Mouse (Mus musculus): Measurements from ENCODE around the gene Tnfsf12. TPM values are rescaled to one million over a fixed set of nuclear protein-coding genes. Genes with fewer than 3 reads are reported as not detected.

Gene Tnfsf12
- total and polyA plus RNA-seq, 2 experiments from 2014 or later = 5.0 to 7.1 TPM

DNA sequence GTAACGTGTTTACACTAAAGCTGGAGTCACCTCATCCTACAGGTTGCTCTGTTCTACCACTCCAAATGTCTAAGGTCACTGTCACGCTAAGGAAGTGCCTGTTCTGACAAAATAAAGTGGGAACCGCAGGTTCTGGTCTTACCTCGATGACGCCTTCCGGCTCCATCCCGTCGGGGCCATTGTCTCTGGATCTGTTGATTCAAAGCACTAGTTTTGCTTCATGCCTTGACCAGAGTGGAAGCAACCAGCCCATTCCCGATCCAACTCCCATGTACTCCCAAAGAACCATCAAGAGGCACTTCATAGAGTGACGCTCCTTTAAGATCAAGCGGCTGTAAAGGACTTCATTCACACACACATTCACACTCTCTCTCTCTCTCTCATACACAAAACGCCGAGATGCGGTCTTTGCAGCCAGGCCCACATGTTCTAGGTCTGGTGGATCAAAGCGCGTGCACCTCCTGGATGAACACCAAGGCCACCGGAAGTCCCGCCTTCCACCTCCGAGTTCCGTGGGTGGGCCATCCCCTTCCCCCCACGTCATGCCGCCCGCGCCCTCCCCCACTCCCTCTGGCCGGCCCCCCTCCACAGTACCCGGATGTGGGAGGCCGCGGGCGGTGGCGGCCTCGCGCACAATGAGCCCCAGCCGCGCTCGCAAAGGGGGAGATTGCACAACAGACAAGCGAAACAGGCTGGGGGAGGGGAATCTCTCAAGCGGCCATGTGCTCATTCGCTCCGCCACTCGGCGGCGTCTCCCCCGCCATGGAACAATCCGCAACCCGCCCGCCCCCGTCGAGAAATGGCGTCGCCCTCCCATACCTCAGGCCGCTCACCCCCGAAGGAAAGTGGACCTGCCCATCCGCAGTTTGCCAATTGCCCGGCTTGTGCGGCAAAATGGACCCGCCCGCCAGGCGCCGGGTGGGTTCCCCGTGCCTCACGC, 24.6 kb downstream of the Tnfsf12 start:
- Histone ChIP-seq H3K4me3 (ENCODE audit: low read length) (peak overlapping the region; percentile 98), H3K4me2 (ENCODE audit: low read depth, low read length) (peak overlapping the region; percentile 90), H3K9ac (replicated peaks; ENCODE audit: low read length) (peak overlapping the region; percentile 100), H3K9me3 (ENCODE audit: low read length) (no peaks in the 10 kb centered on the region), H3K27ac (peak overlapping the region; percentile 99), H3K36me3 (ENCODE audit: insufficient read depth, low read length) (peaks cover 61% of the 10 kb centered on the region), H3K4me1 (ENCODE audit: insufficient read depth, low read length) (peaks cover 5% of the 10 kb centered on the region; the same call in 1 of the 2 replicates), H3K27me3 (ENCODE audit: insufficient read depth, low read length) (no peaks in the 10 kb centered on the region)
- peak; percentile 88 for ATAC-seq
- TF ChIP-seq CTCF (IDR thresholded peaks at IDR 0.05; ENCODE audit: low read depth) = no peak
- under 1% methylated on average over 55 of the region's 61 CpGs for WGBS
- peak; percentile 99 for DNase-seq (ENCODE audit: low spot score)

DNA sequence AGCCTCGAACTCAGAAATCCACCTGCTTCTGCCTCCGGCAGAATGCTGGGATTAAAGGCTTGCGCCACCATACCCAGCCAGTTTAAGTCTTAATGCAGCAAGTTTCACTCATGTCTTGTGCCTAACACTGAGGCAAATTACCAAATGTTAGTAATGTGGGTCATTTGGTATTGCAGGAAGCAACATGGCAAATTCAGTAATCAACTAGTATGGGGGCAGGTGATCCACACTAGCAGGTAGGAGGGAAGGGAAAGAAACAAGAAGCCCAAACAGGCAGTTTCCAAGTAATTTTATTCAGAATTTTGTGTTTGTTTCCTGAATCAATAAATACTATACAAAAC, 29.0 kb downstream of the Tnfsf12 start:
- H3K4me1 ChIP-seq (ENCODE audit: insufficient read depth, low read length) = peaks cover 5% of the 10 kb centered on the region; the same call in 1 of the 2 replicates
- H3K4me2 ChIP-seq (ENCODE audit: low read depth, low read length) = no peak overlapping the region
- H3K9ac ChIP-seq (replicated peaks; ENCODE audit: low read length) = no peak overlapping the region
- H3K4me3 ChIP-seq (ENCODE audit: low read length) = no peak overlapping the region
- ATAC-seq (no peak), DNase-seq (ENCODE audit: low spot score) (no peak)
- H3K36me3 ChIP-seq (ENCODE audit: insufficient read depth, low read length) = peaks cover 50% of the 10 kb centered on the region
- no peaks in the 10 kb centered on the region for H3K27me3 ChIP-seq (ENCODE audit: insufficient read depth, low read length)
- no peak overlapping the region for H3K27ac ChIP-seq
- 83% methylated on average over 3 of the region's 3 CpGs for whole genome bisulfite sequencing
- no peak for TF ChIP-seq CTCF (IDR thresholded peaks at IDR 0.05; ENCODE audit: low read depth)
- no peaks in the 10 kb centered on the region for H3K9me3 ChIP-seq (ENCODE audit: low read length)

DNA sequence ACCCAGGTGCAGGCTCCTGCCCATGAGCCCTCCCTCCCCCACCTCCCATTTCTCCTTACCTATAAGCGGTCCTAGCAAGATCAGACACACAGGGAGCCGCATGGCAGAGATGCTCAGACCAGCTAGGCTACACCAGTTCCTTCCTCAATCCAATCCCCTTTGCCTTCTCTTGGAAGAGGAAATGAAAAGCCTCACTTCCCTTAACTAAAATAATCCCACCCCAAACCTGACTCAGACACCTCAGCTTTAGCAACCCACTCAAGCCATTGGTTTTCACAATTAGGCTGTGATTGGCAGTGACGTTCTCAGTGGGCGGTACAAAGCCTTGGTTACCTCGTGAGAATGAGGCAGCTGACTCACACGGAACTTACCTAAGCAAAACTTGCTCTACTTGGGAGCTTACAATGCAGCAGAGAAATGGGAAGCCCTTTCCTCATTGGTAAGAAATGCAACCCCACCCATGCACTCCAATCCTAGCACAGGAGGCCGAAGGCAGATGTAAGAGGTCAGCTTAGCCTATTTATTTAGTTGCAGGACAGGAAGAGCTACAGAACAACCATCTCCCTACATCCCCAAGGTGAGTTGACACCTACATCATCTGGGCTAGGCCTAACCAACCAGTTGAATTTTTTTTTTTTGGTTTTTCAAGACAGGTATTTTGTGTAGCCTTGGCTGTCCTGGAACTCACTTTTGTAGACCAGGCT, 29.5 kb downstream of the Tnfsf12 start, which contains the start of gene Cd68:
TSS of gene Cd68 (minus strand) at position 193 of the 704 bp plus-strand sequence.
- DNase-seq (ENCODE audit: low spot score) (peak; percentile 57), ATAC-seq (no peak)
- Histone ChIP-seq H3K4me2 (ENCODE audit: low read depth, low read length) (no peak within 1 kb of the TSS), H3K27ac (no peak within 1 kb of the TSS; the same call in 1 of the 2 replicates), H3K27me3 (ENCODE audit: insufficient read depth, low read length) (no peaks in the 10 kb centered on the region), H3K36me3 (ENCODE audit: insufficient read depth, low read length) (peaks cover 50% of the 10 kb centered on the region), H3K9ac (replicated peaks; ENCODE audit: low read length) (no peak within 1 kb of the TSS), H3K4me3 (ENCODE audit: low read length) (no peak within 1 kb of the TSS), H3K4me1 (ENCODE audit: insufficient read depth, low read length) (peaks cover 5% of the 10 kb centered on the region; the same call in 1 of the 2 replicates), H3K9me3 (ENCODE audit: low read length) (no peaks in the 10 kb centered on the region)
- TF ChIP-seq CTCF (IDR thresholded peaks at IDR 0.05; ENCODE audit: low read depth) = no peak
- WGBS = 37% methylated on average over 7 of the region's 7 CpGs

DNA sequence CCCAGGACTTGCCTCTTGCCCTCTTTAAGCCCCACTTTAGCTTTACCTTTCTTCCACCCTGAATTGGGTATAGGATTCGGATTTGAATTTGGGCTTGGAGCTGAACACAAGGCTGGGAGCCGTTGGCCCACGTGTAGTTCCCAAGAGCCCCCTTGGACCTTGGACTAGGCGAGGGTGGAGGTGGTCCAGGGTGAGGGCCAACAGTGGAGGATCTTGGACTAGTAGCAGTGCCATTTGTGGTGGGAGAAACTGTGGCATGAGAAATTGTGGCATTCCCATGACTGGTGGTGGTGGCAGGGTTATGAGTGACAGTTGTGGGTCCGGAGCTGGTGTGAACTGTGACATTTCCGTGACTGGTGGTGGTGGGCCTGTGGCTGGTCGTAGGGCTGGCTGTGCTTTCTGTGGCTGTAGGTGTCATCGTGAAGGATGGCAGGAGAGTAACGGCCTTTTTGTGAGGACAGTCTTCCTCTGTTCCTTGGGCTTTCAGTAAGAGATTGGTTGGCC, 30.1 kb downstream of the Tnfsf12 start:
- Histone ChIP-seq H3K4me1 (ENCODE audit: insufficient read depth, low read length) (peaks cover 5% of the 10 kb centered on the region; the same call in 1 of the 2 replicates), H3K4me2 (ENCODE audit: low read depth, low read length) (no peak overlapping the region), H3K4me3 (ENCODE audit: low read length) (no peak overlapping the region), H3K9me3 (ENCODE audit: low read length) (no peaks in the 10 kb centered on the region), H3K27ac (no peak overlapping the region; the same call in 1 of the 2 replicates), H3K36me3 (ENCODE audit: insufficient read depth, low read length) (peaks cover 50% of the 10 kb centered on the region), H3K27me3 (ENCODE audit: insufficient read depth, low read length) (no peaks in the 10 kb centered on the region), H3K9ac (replicated peaks; ENCODE audit: low read length) (no peak overlapping the region)
- no peak for ATAC-seq
- TF ChIP-seq CTCF (IDR thresholded peaks at IDR 0.05; ENCODE audit: low read depth) = no peak
- no peak for DNase-seq (ENCODE audit: low spot score)
- WGBS = 75% methylated on average over 9 of the region's 9 CpGs

DNA sequence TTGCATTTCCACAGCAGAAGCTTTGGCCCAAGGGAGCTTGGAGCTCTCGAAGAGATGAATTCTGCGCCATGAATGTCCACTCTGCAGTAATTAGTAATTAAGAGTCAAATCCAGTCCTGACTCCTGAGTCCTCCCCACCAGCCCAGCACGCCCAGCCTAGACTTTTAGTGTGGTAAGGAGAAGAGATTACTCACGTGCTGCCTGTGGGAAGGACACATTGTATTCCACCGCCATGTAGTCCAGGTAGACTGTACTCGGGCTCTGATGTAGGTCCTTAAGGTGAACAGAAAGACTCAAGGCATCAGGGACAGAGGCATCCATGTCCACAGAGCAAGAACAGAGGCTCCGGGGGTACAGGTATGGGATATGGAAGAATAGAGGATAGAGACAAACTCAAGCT, 30.8 kb downstream of the Tnfsf12 start:
- no peaks in the 10 kb centered on the region for H3K9me3 ChIP-seq (ENCODE audit: low read length)
- H3K4me1 ChIP-seq (ENCODE audit: insufficient read depth, low read length) = no peaks in the 10 kb centered on the region; the same call in 1 of the 2 replicates
- no peak for DNase-seq (ENCODE audit: low spot score)
- H3K4me2 ChIP-seq (ENCODE audit: low read depth, low read length) = no peak overlapping the region
- no peaks in the 10 kb centered on the region for H3K27me3 ChIP-seq (ENCODE audit: insufficient read depth, low read length)
- peaks cover 49% of the 10 kb centered on the region for H3K36me3 ChIP-seq (ENCODE audit: insufficient read depth, low read length)
- no peak overlapping the region for H3K9ac ChIP-seq (replicated peaks; ENCODE audit: low read length)
- no peak overlapping the region for H3K27ac ChIP-seq
- WGBS = 92% methylated on average over 7 of the region's 7 CpGs
- TF ChIP-seq CTCF (IDR thresholded peaks at IDR 0.05; ENCODE audit: low read depth) = no peak
- ATAC-seq = no peak
- no peak overlapping the region for H3K4me3 ChIP-seq (ENCODE audit: low read length)

GRCm38 (mm10) chr11:69663795-69664194, 31.9 kb downstream of the Tnfsf12 start:
- Histone ChIP-seq H3K27ac (0 out of 2 replicates have a peak overlapping the region, but pooled peaks have one; percentile 94), H3K4me3 (ENCODE audit: low read length) (no peak overlapping the region), H3K4me2 (ENCODE audit: low read depth, low read length) (no peak overlapping the region), H3K27me3 (ENCODE audit: insufficient read depth, low read length) (no peaks in the 10 kb centered on the region), H3K9me3 (ENCODE audit: low read length) (no peaks in the 10 kb centered on the region), H3K9ac (replicated peaks; ENCODE audit: low read length) (no peak overlapping the region), H3K4me1 (ENCODE audit: insufficient read depth, low read length) (no peaks in the 10 kb centered on the region), H3K36me3 (ENCODE audit: insufficient read depth, low read length) (peaks cover 43% of the 10 kb centered on the region)
- ATAC-seq (no peak), DNase-seq (ENCODE audit: low spot score) (no peak)
- WGBS = 83% methylated on average over 6 of the region's 6 CpGs
- no peak for TF ChIP-seq CTCF (IDR thresholded peaks at IDR 0.05; ENCODE audit: low read depth)

Measured in hindbrain, postnatal 0 days (tissue).